Mouse (Mus musculus): Measurements from ENCODE around the gene Frmpd4.

DNA sequence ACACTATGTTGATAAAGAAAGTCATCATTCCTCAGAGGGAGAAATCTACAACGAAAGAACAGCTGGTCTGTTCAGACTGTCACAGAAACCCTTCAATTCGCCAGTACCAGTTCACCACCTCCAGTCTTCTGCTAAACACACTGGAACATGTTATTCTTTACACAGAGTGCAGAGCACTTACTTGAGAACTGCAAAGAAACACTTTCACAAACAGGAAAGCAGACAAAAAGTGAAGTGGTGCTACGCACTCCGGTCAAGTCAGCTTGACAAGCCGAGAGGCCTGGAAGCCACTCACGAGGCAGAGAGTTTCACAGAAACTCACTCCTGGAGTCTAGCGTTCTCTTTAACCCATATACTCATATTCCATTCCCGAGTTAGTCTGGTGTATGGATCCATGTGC, 387.5 kb downstream of the Frmpd4 start:
- no peak for TF ChIP-seq CTCF (conservative IDR thresholded peaks at IDR 0.05; ENCODE audit: low read length)
- TF ChIP-seq NANOG (IDR thresholded peaks at IDR 0.05; ENCODE audit: borderline replicate concordance, low read length): no peak
- TF ChIP-seq POU5F1 (IDR thresholded peaks at IDR 0.05; ENCODE audit: borderline replicate concordance, low read length): no peak
